Mouse (Mus musculus) midbrain, postnatal 0 days (tissue): ENCODE results near the gene Klc4. TPM values are rescaled to one million over a fixed set of nuclear protein-coding genes. Genes with fewer than 3 reads are reported as not detected.

Experiments used
- ATAC-seq: fragments of 200-750 bp; cut with Nextera tagmentation; 2 replicates; pipeline ENCODE4 v1.8.0; 2017; ENCODE audit warnings: moderate number of reproducible peaks, mild to moderate bottlenecking, moderate TSS enrichment, moderate library complexity; ENCODE audit not compliant: low FRiP score
- DNase-seq: peaks from one replicate; pipeline ENCODE4 v3.0.0-alpha.2; 2015; ENCODE audit warnings: low spot score
- H3K27ac ChIP-seq: fragments of 300-500 bp; sonication (generic); 2 replicates; pipeline ENCODE4 v1.5.1; 2014; ENCODE audit warnings: low read depth, mild to moderate bottlenecking, low read length, mixed read lengths
- H3K27me3 ChIP-seq: fragments of 300-500 bp; sonication (generic); 2 replicates; pipeline ENCODE4 v1.6.1; 2014; ENCODE audit warnings: low read length, control low read depth, mixed read lengths; ENCODE audit not compliant: insufficient read depth
- H3K36me3 ChIP-seq: fragments of 300-500 bp; sonication (generic); 2 replicates; pipeline ENCODE4 v1.6.1; 2014; ENCODE audit warnings: low read length, control low read depth, mixed read lengths; ENCODE audit not compliant: insufficient read depth
- H3K4me1 ChIP-seq: fragments of 300-500 bp; sonication (generic); 2 replicates; pipeline ENCODE4 v1.6.1; 2014; ENCODE audit warnings: mild to moderate bottlenecking, control low read depth, antibody characterized with exemption, low read length, mixed read lengths; ENCODE audit not compliant: insufficient read depth
- H3K4me2 ChIP-seq: fragments of 300-500 bp; sonication (generic); 2 replicates; pipeline ENCODE4 v1.6.1; 2014; ENCODE audit warnings: low read depth, mild to moderate bottlenecking, low read length, mixed read lengths; ENCODE audit not compliant: poor library complexity, severe bottlenecking
- H3K4me3 ChIP-seq: fragments of 300-500 bp; sonication (generic); 2 replicates; pipeline ENCODE4 v1.5.1; 2014; ENCODE audit warnings: low read depth, mild to moderate bottlenecking, low read length, moderate library complexity
- H3K9ac ChIP-seq: fragments of 300-500 bp; sonication (generic); replicated peaks from 2 replicates; pipeline ENCODE4 v1.6.1; 2014; ENCODE audit warnings: mild to moderate bottlenecking, low read length, moderate library complexity, mixed read lengths; ENCODE audit not compliant: poor library complexity, severe bottlenecking
- H3K9me3 ChIP-seq: fragments of 300-500 bp; sonication (generic); 2 replicates; pipeline ENCODE4 v1.6.1; 2016; ENCODE audit warnings: low read length, control low read depth
- CTCF ChIP-seq: IDR thresholded peaks from 2 replicates; pipeline ENCODE4 v1.5.1; 2016; ENCODE audit warnings: antibody characterized with exemption, mild to moderate bottlenecking
- WGBS: fragments of 180-500 bp; shearing (Covaris S2); extraction: QIAGEN DNeasy Blood & Tissue Kit; methylation state at CpG from one replicate; pipeline ENCODE4 v1.1.7; 2014; 5-methylcytosine and 5-hydroxymethylcytosine counted together
- polyA plus RNA-seq: library from polyadenylated mRNA; unstranded; fragments of >200 nt; fragmentation: Nextera tagmentation; extraction: Ambion mirVana; gene quantifications from 2 replicates; pipeline ENCODE4 v1.2.1, GENCODE M21; 2015
- total RNA-seq: library from RNA; depleted of rRNA; stranded (reverse); fragments of >200 nt; gene quantifications from 2 replicates; pipeline ENCODE4 v1.2.3, GENCODE M21; 2014; rRNA removed

Gene Klc4
- total and polyA plus RNA-seq, 2 experiments from 2014 or later, result 20.0 to 24.5 TPM

DNA sequence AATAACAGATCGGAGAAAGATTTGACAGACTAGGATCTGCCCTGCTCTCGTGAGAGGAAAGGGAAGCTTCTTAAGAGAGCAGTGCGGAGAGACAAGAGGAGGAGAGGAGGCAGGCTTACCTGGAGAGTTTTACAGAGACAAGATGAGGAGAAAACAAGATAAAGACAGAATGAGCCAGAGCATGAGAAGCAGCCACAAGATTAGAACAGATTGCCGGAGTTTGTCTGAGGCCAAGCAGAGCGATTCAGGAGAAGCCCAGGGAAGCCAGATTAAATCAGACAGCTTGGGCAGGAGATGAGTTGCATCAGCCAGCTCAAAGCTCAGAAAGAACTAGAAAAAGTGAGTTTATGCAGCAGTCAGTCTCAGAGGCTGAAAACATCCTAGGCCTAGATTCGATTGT is 56.9 kb downstream of the Klc4 start:
- WGBS, result 91% methylated on average over 6 of the region's 6 CpGs
- Histone ChIP-seq H3K27ac (no peak overlapping the region), H3K4me2 (no peak overlapping the region), H3K4me1 (no peaks in the 10 kb centered on the region), H3K36me3 (peaks cover 32% of the 10 kb centered on the region), H3K9ac (no peak overlapping the region), H3K4me3 (no peak overlapping the region), H3K9me3 (no peaks in the 10 kb centered on the region), H3K27me3 (no peaks in the 10 kb centered on the region)
- DNase-seq (no peak), ATAC-seq (no peak)
- no peak for TF ChIP-seq CTCF

DNA sequence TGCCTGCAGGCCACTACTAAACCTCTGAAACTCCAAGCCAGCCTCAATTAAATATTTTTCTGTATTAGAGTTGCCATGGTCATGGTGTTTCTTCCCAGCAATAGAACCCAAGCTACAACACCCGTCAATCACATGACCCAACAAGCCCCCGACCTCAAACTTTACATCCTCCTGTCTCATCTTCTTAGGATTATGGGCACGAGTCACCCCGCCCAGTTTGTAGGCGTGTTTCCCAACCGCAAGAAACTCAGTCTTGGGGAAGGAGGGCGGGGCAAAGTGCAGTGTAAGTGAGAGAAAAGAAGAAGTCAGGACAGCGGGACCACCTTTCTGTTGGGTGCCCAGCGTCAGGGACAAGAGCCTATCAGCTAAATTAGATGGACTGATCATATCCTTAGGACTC is 57.6 kb downstream of the Klc4 start:
- H3K9me3 ChIP-seq, result no peaks in the 10 kb centered on the region
- no peak overlapping the region for H3K4me2 ChIP-seq
- H3K36me3 ChIP-seq, result peaks cover 32% of the 10 kb centered on the region
- ATAC-seq, result no peak
- H3K9ac ChIP-seq, result no peak overlapping the region
- H3K27me3 ChIP-seq, result no peaks in the 10 kb centered on the region
- no peak for DNase-seq
- H3K4me3 ChIP-seq, result no peak overlapping the region
- no peaks in the 10 kb centered on the region for H3K4me1 ChIP-seq
- no peak for TF ChIP-seq CTCF
- 88% methylated on average over 9 of the region's 9 CpGs for WGBS
- no peak overlapping the region for H3K27ac ChIP-seq

DNA sequence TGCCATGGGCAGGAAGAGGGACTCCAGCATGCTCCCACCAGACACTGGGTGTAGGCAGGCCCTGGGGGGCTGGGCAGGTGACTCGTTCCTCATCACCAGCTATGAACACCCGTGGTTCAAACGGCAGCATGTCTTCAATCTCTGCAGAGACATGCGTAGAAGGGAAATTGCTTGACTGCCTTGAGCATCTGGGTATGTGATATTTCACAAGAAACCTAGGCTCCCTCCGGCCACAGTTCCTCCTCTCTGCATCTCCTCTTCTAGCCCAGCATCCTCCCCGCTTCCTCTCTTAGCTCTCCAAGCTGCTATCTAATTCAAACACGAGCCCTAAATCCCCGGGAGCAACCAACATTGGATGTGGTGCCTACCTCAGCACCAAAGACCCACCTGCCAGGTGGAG is 59.5 kb downstream of the Klc4 start:
- Histone ChIP-seq H3K4me1 (no peaks in the 10 kb centered on the region), H3K27ac (no peak overlapping the region), H3K4me3 (no peak overlapping the region), H3K36me3 (peaks cover 42% of the 10 kb centered on the region), H3K9ac (no peak overlapping the region), H3K4me2 (no peak overlapping the region), H3K27me3 (no peaks in the 10 kb centered on the region), H3K9me3 (no peaks in the 10 kb centered on the region)
- ATAC-seq, result no peak
- no peak for TF ChIP-seq CTCF
- WGBS, result 94% methylated on average over 8 of the region's 8 CpGs
- DNase-seq, result no peak

Other genes with a start within 250 kb of the Klc4 start
- 2.0 and 3.0 TPM in 2 replicates for gene Crip3, start 217.1 kb downstream of the Klc4 start, total RNA-seq
- 1.5 and 2.1 TPM in 2 replicates for gene Crip3, start 217.1 kb downstream of the Klc4 start, polyA plus RNA-seq
- gene Slc22a7, start 207.6 kb downstream of the Klc4 start, total RNA-seq, result 0.93 TPM in 1 of 2 replicates, not detected in the other
- gene Slc22a7, start 207.6 kb downstream of the Klc4 start, polyA plus RNA-seq, result 0.20 TPM in 1 of 2 replicates, not detected in the other
- 46.8 and 50.1 TPM in 2 replicates for gene Ttbk1, start 158.3 kb downstream of the Klc4 start, total RNA-seq
- 5.4 and 6.1 TPM in 2 replicates for gene Ttbk1, start 158.3 kb downstream of the Klc4 start, polyA plus RNA-seq
- gene Dnph1, start 149.3 kb downstream of the Klc4 start, total RNA-seq, result 4.0 and 4.1 TPM in 2 replicates
- 10.2 and 10.4 TPM in 2 replicates for gene Dnph1, start 149.3 kb downstream of the Klc4 start, polyA plus RNA-seq
- 53.8 and 70.9 TPM in 2 replicates for gene Cul9, start 99.6 kb downstream of the Klc4 start, total RNA-seq
- gene Cul9, start 99.6 kb downstream of the Klc4 start, polyA plus RNA-seq, result 13.6 and 16.7 TPM in 2 replicates
- gene Srf, start 89.8 kb downstream of the Klc4 start, total RNA-seq, result 45.8 and 69.0 TPM in 2 replicates
- gene Srf, start 89.8 kb downstream of the Klc4 start, polyA plus RNA-seq, result 2.6 and 3.3 TPM in 2 replicates
- 61.8 and 62.6 TPM in 2 replicates for gene Ptk7, start 16.5 kb downstream of the Klc4 start, total RNA-seq
- 22.5 and 22.9 TPM in 2 replicates for gene Ptk7, start 16.5 kb downstream of the Klc4 start, polyA plus RNA-seq
- 46.7 and 47.4 TPM in 2 replicates for gene Mrpl2, start 207 bp upstream of the Klc4 start, total RNA-seq
- 85.5 and 85.7 TPM in 2 replicates for gene Mrpl2, start 207 bp upstream of the Klc4 start, polyA plus RNA-seq
- gene Cul7, start 4.3 kb upstream of the Klc4 start, total RNA-seq, result 83.5 and 92.4 TPM in 2 replicates
- 26.2 and 26.6 TPM in 2 replicates for gene Cul7, start 4.3 kb upstream of the Klc4 start, polyA plus RNA-seq
- 26.9 and 27.6 TPM in 2 replicates for gene Rrp36, start 28.3 kb upstream of the Klc4 start, total RNA-seq
- gene Rrp36, start 28.3 kb upstream of the Klc4 start, polyA plus RNA-seq, result 47.1 and 52.2 TPM in 2 replicates
- 130 and 171 TPM in 2 replicates for gene Mea1, start 32.8 kb upstream of the Klc4 start, total RNA-seq
- gene Mea1, start 32.8 kb upstream of the Klc4 start, polyA plus RNA-seq, result 314 and 362 TPM in 2 replicates
- 98.7 and 99.7 TPM in 2 replicates for gene Klhdc3, start 34.9 kb upstream of the Klc4 start, total RNA-seq
- gene Klhdc3, start 34.9 kb upstream of the Klc4 start, polyA plus RNA-seq, result 185 and 192 TPM in 2 replicates
- 118 and 128 TPM in 2 replicates for gene Ppp2r5d, start 59.1 kb upstream of the Klc4 start, total RNA-seq
- gene Ppp2r5d, start 59.1 kb upstream of the Klc4 start, polyA plus RNA-seq, result 94.1 and 103 TPM in 2 replicates
- 37.8 and 38.5 TPM in 2 replicates for gene Pex6, start 65.4 kb upstream of the Klc4 start, total RNA-seq
- gene Pex6, start 65.4 kb upstream of the Klc4 start, polyA plus RNA-seq, result 17.6 and 18.3 TPM in 2 replicates
- 0.27 and 0.57 TPM in 2 replicates for gene Gnmt, start 83.1 kb upstream of the Klc4 start, total RNA-seq
- gene Gnmt, start 83.1 kb upstream of the Klc4 start, polyA plus RNA-seq, result 0.88 and 1.5 TPM in 2 replicates
- gene Cnpy3, start 106.2 kb upstream of the Klc4 start, total RNA-seq, result 62.0 and 74.6 TPM in 2 replicates
- 70.7 and 74.4 TPM in 2 replicates for gene Cnpy3, start 106.2 kb upstream of the Klc4 start, polyA plus RNA-seq
- not detected in 2 replicates for gene Ptcra, start 117.7 kb upstream of the Klc4 start, total RNA-seq
- 0.17 and 0.20 TPM in 2 replicates for gene Ptcra, start 117.7 kb upstream of the Klc4 start, polyA plus RNA-seq
- gene 2310039H08Rik, start 126.6 kb upstream of the Klc4 start, total RNA-seq, result 39.2 and 39.3 TPM in 2 replicates
- gene 2310039H08Rik, start 126.6 kb upstream of the Klc4 start, polyA plus RNA-seq, result 56.6 and 59.2 TPM in 2 replicates
- gene Rpl7l1, start 136.7 kb upstream of the Klc4 start, total RNA-seq, result 42.3 and 43.2 TPM in 2 replicates
- gene Rpl7l1, start 136.7 kb upstream of the Klc4 start, polyA plus RNA-seq, result 67.6 and 69.7 TPM in 2 replicates
- gene Bicral, start 212.5 kb upstream of the Klc4 start, total RNA-seq, result 31.2 and 31.6 TPM in 2 replicates
- gene Bicral, start 212.5 kb upstream of the Klc4 start, polyA plus RNA-seq, result 6.5 and 7.0 TPM in 2 replicates
- gene Tbcc, start 244.7 kb upstream of the Klc4 start, total RNA-seq, result 43.1 and 46.3 TPM in 2 replicates
- gene Tbcc, start 244.7 kb upstream of the Klc4 start, polyA plus RNA-seq, result 49.9 and 51.2 TPM in 2 replicates